Mouse (Mus musculus) left cerebral cortex, adult 2 months (tissue): Measurements from ENCODE around the gene Inip. TPM values are rescaled to one million over a fixed set of nuclear protein-coding genes. Genes with fewer than 3 reads are reported as not detected.

Source experiments
- DNase-seq, 2 experiments: peaks; one replicate each; pipeline ENCODE4 v3.0.0; 2021 to 2022; ENCODE audit warnings: low spot score in 2 of 2, mixed read lengths in 1 of 2; ENCODE audit errors: extremely low spot score in 1 of 2
- H3K27ac ChIP-seq: fragments of 200-600 bp; 2 replicates; pipeline ENCODE4 v1.8.1; 2022
- H3K4me3 ChIP-seq: fragments of 200-600 bp; 2 replicates; pipeline ENCODE4 v1.8.1; 2022
- CTCF ChIP-seq: fragments of 200-600 bp; IDR thresholded peaks from 2 replicates; pipeline ENCODE4 v1.8.1; 2022; ENCODE audit warnings: antibody characterized with exemption, mild to moderate bottlenecking, moderate library complexity
- intact Hi-C: fragments of 180-260 bp; cut with DNase I; formaldehyde crosslinking; loops from one replicate; pipeline ENCODE4 v1.15.1; 2025
- long read RNA-seq, 2 experiments: library from polyadenylated mRNA; stranded (forward); transcript quantifications; one replicate each; pipeline ENCODE4 v2.0.0; 2021; ENCODE audit warnings: borderline mapping rate in 2 of 2
- total RNA-seq, 2 experiments: library from RNA; stranded (reverse); gene quantifications; 2 replicates each; pipeline ENCODE4 v1.2.3; 2021

Gene Inip
- total RNA-seq: 10 to 100 TPM; 22.3 to 23.1 TPM
- long read RNA-seq, experiment 1, transcript Inip-201 (5 exons, 3,237 nt): minor isoform, 15 of 44 reads
- long read RNA-seq, experiment 1, transcript Inip-202 (4 exons, 1,438 nt): minor isoform, 7 of 44 reads
- long read RNA-seq, experiment 1, transcript Inip-203 (3 exons, 1,654 nt): major isoform, 18 of 44 reads
- long read RNA-seq, experiment 1, partial matches to known transcripts: 0 of 44 reads
- long read RNA-seq, experiment 1, other reads (novel, unspliced or antisense): 4 of 44 reads
- long read RNA-seq, experiment 2, transcript Inip-201 (5 exons, 3,237 nt): major isoform, 14 of 32 reads
- long read RNA-seq, experiment 2, transcript Inip-203 (3 exons, 1,654 nt): minor isoform, 10 of 32 reads
- long read RNA-seq, experiment 2, partial matches to known transcripts: 0 of 32 reads
- long read RNA-seq, experiment 2, other reads (novel, unspliced or antisense): 5 of 32 reads

GRCm38 (mm10) chr4:59801489-59801888 lies at the start of gene Inip:
Inip (minus strand) TSS chr4:59801589.
- DNase-seq: no peak
- TF ChIP-seq CTCF: no peak
- peak within 1 kb of the TSS; percentile 41; the same call in 1 of the 2 replicates for H3K27ac ChIP-seq
- H3K4me3 ChIP-seq: no peak within 1 kb of the TSS
- intact Hi-C loops: no loop called here

- intact Hi-C loops: no loop called here
- no peak overlapping the region for H3K4me3 ChIP-seq
- peak; percentile 78 for TF ChIP-seq CTCF
Observed at GRCm38 (mm10) chr4:59850181-59850580, 48.8 kb upstream of the Inip start.

GRCm38 (mm10) chr4:59847447-59847846 lies 46.1 kb upstream of the Inip start:
- Histone ChIP-seq H3K27ac (no peak overlapping the region), H3K4me3 (no peak overlapping the region)
- intact Hi-C loops: loop anchor here (5.0 kb wide), 1 partner anchor 40 kb away; the partner anchor contains the start of gene Snx30
- TF ChIP-seq CTCF: no peak
- DNase-seq: no peak

More at GRCm38 (mm10) chr4:59850181-59850580, 48.8 kb upstream of the Inip start:
- DNase-seq: peak; percentile 73 to 78
- no peak overlapping the region for H3K27ac ChIP-seq

GRCm38 (mm10) chr4:59845245-59845637 lies 43.9 kb upstream of the Inip start:
- Histone ChIP-seq H3K27ac (no peak overlapping the region), H3K4me3 (no peak overlapping the region)
- no peak for TF ChIP-seq CTCF
- DNase-seq: no peak
- intact Hi-C loops: loop anchor here (5.0 kb wide), 1 partner anchor 38 kb away; the partner anchor contains the start of gene Snx30

- Histone ChIP-seq H3K4me3 (no peak overlapping the region), H3K27ac (no peak overlapping the region)
- no peak for TF ChIP-seq CTCF
- DNase-seq: no peak
- intact Hi-C loops: loop anchor here (5.0 kb wide), 1 partner anchor 37 kb away; the partner anchor contains the start of gene Snx30
Observed at GRCm38 (mm10) chr4:59844460-59845244, 43.3 kb upstream of the Inip start.

GRCm38 (mm10) chr4:59837659-59838058 lies 36.3 kb upstream of the Inip start:
- no peak for DNase-seq
- intact Hi-C loops: no loop called here
- Histone ChIP-seq H3K4me3 (no peak overlapping the region), H3K27ac (no peak overlapping the region)
- TF ChIP-seq CTCF: no peak

GRCm38 (mm10) chr4:59832810-59833209 lies 31.4 kb upstream of the Inip start:
- intact Hi-C loops: no loop called here
- no peak for DNase-seq
- Histone ChIP-seq H3K27ac (no peak overlapping the region), H3K4me3 (no peak overlapping the region)
- no peak for TF ChIP-seq CTCF

GRCm38 (mm10) chr4:59831038-59831437 lies 29.6 kb upstream of the Inip start:
- no peak overlapping the region for H3K27ac ChIP-seq
- no peak for DNase-seq
- no peak overlapping the region for H3K4me3 ChIP-seq
- intact Hi-C loops: no loop called here
- no peak for TF ChIP-seq CTCF

- Histone ChIP-seq H3K4me3 (no peak overlapping the region), H3K27ac (no peak overlapping the region)
- no peak for TF ChIP-seq CTCF
- no peak for DNase-seq
- intact Hi-C loops: loop anchor here (2.0 kb wide), 1 partner anchor 14 kb away; no protein-coding TSS in a partner anchor
Observed at GRCm38 (mm10) chr4:59829072-59829471, 27.7 kb upstream of the Inip start.

- H3K4me3 ChIP-seq: no peak overlapping the region
- TF ChIP-seq CTCF: no peak
- intact Hi-C loops: no loop called here
- DNase-seq: no peak
- no peak overlapping the region for H3K27ac ChIP-seq
Observed at GRCm38 (mm10) chr4:59826381-59826780, 25.0 kb upstream of the Inip start.

GRCm38 (mm10) chr4:59825634-59826033 lies 24.2 kb upstream of the Inip start:
- H3K27ac ChIP-seq: no peak overlapping the region
- intact Hi-C loops: no loop called here
- no peak overlapping the region for H3K4me3 ChIP-seq
- TF ChIP-seq CTCF: no peak
- peak in 1 of 2 experiments; percentile 49 for DNase-seq

- intact Hi-C loops: no loop called here
- no peak for TF ChIP-seq CTCF
- no peak overlapping the region for H3K4me3 ChIP-seq
- H3K27ac ChIP-seq: no peak overlapping the region
- DNase-seq: no peak
Observed at GRCm38 (mm10) chr4:59824860-59825259, 23.5 kb upstream of the Inip start.
